Mouse (Mus musculus): ENCODE results near the gene Naxe. TPM values are rescaled to one million over a fixed set of nuclear protein-coding genes. Genes with fewer than 3 reads are reported as not detected.

Naxe gene
- polyA plus RNA-seq, 1 experiment from 2014 or later, result 148 TPM

DNA sequence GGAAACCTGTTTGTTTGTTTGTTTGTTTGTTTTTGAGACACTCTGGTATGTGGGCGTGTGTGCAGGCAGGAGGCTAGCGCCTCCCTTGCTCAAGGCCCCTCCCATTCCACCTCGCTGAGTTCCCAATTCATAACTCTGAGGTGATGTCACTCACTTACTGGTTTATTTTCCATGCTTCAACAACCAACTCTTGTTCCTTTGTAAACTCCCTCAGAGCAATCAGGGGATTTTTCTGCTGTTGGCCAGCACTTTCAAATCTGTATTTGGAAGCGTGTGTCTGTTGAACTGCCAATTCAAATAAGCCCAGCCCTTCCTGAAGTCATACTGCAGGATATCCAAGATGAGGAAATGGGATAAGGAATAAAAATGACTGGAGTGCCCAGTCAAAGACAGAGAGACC lies 24.4 kb upstream of the Naxe start:
- peak overlapping the region; percentile 76; the same call in 1 of the 2 replicates for H3K27ac ChIP-seq
- WGBS, result 18% methylated on average over 4 of the region's 4 CpGs
- no peak for DNase-seq (ENCODE audit: low spot score)

DNA sequence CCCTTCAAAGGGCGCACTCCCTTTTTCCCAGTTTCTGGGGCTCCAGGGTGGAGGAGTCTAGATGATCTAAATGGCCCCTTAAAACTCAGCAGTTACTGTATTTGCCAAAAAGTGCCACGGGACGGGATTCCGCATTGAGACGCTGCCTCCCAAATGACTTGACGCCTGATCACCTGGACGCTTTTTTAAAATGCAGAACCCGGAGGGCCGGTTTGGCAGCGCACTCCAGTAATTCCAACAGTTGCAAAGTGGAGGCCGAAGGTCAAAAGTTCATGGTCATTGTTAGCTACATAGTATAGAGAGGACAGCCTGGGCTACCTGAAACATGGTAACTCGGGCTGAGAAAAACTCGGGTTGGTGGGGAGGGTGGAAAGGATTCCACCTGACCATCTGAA lies 23.9 kb upstream of the Naxe start:
- H3K27me3 ChIP-seq (ENCODE audit: insufficient read depth, poor library complexity, severe bottlenecking), result no peaks in the 10 kb centered on the region
- 2% methylated on average over 13 of the region's 13 CpGs for WGBS
- no peak for DNase-seq (ENCODE audit: low spot score)
- peak overlapping the region; percentile 70 for H3K4me3 ChIP-seq
- H3K4me1 ChIP-seq, result peaks cover 15% of the 10 kb centered on the region
- peaks cover 22% of the 10 kb centered on the region for H3K36me3 ChIP-seq
- peak overlapping the region; percentile 76 for H3K27ac ChIP-seq
- H3K9me3 ChIP-seq, result no peaks in the 10 kb centered on the region

More for the DNA sequence above, 24.4 kb upstream of the Naxe start:
- peaks cover 24% of the 10 kb centered on the region for H3K36me3 ChIP-seq
- no peaks in the 10 kb centered on the region for H3K9me3 ChIP-seq
- peak overlapping the region; percentile 70 for H3K4me3 ChIP-seq
- peaks cover 15% of the 10 kb centered on the region for H3K4me1 ChIP-seq
- H3K27me3 ChIP-seq (ENCODE audit: insufficient read depth, poor library complexity, severe bottlenecking), result no peaks in the 10 kb centered on the region

DNA sequence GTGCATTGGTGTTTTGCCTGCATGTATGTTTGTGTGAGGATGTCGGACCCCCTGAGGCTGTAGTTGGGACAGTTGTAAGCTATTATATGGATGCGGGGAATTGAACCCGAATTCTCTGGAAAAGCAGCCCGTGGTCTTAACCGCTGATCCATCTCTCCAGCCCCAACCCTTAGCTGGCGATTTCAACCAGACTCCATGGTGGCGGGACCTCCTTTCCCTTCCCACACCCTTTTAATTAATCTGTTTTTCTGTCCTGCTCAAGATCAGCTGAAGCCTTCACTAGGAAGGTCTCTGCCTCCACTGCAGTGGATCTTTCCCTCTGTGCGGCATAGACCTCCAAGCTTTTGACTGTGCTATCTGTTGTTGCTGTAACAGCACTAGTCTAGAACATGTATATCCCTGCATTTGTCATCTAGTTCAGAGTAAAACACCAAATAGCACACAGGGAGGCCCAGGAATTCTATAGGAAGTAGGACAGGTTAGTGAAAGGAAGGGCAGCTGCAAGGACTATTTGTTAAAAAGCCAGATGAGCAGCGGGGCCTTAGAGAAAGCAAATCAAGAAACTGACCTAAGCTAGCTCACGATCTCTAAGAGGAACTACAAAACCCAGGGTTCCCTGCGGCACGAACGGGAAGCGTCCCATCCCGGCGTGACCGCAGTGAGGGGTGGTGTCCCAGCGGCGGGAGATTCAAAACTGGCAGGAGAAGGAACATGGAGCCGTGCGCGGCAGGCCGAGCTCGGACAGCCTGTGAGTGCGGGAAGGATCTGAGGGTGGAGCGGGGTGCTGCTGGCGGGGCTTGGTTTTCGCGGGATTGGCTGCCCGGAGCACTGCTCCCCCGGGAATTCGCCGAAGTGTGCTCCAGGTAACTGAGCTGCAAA lies 23.3 kb upstream of the Naxe start, which contains the start of gene Iqgap3:
Gene Iqgap3, plus strand, starts transcription at position 627 of the 879 bp plus-strand sequence.
- WGBS, result 18% methylated on average over 33 of the region's 33 CpGs
- Histone ChIP-seq H3K27me3 (ENCODE audit: insufficient read depth, poor library complexity, severe bottlenecking) (no peaks in the 10 kb centered on the region), H3K36me3 (peaks cover 18% of the 10 kb centered on the region), H3K4me3 (peak within 1 kb of the TSS; percentile 70), H3K4me1 (peaks cover 15% of the 10 kb centered on the region), H3K9me3 (no peaks in the 10 kb centered on the region), H3K27ac (peak within 1 kb of the TSS; percentile 76)
- peak; percentile 93 for DNase-seq (ENCODE audit: low spot score)

DNA sequence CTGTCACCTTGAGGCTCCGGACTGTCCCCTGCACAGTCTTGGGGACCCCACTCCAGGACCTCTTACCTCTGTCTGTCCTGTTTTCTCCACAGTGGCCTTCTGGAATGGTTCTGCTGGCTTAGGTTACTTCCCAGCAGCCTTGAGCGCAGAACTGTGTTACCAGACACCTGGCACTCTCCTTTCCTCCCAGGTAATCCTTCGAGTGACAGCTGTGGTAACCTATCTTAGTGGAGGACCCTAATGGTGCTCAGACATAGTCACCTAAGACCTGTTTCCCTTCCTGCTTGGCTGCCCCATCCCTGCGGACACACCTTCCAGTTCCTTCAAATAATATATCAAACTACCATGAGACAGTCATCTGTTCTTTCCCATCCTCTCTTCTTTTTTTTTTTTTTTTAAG lies 19.9 kb upstream of the Naxe start, which contains the start of gene Ttc24:
Gene Ttc24, minus strand, starts transcription at position 101 of the 400 bp plus-strand sequence.
- Histone ChIP-seq H3K27me3 (ENCODE audit: insufficient read depth, poor library complexity, severe bottlenecking) (peaks cover 6% of the 10 kb centered on the region), H3K36me3 (no peaks in the 10 kb centered on the region), H3K4me3 (no peak within 1 kb of the TSS), H3K27ac (no peak within 1 kb of the TSS), H3K9me3 (no peaks in the 10 kb centered on the region), H3K4me1 (peaks cover 15% of the 10 kb centered on the region)
- 69% methylated on average over 4 of the region's 4 CpGs for WGBS
- DNase-seq (ENCODE audit: low spot score), result no peak

DNA sequence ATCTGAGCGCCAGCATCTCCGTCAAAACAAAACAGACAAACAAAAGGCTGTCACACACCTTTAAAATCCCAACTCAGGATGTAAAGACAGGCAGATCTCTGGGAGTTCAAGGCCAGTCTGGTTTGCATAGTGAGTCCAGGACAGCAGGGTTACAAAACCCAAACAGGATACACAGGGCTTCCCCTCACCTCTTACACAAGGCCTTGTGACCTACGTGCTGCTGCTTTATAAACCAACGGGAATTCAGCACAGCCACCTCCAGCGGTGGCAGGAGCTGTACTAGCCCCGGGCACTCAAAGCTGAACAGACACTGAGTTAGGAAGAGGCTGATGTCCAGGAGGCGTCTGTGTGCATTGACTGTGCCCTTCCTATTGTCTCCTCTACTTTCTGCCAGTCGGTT lies 19.1 kb upstream of the Naxe start:
- Histone ChIP-seq H3K4me3 (no peak overlapping the region), H3K27ac (no peak overlapping the region), H3K27me3 (ENCODE audit: insufficient read depth, poor library complexity, severe bottlenecking) (peaks cover 11% of the 10 kb centered on the region), H3K9me3 (no peaks in the 10 kb centered on the region), H3K4me1 (peaks cover 8% of the 10 kb centered on the region; the same call in 1 of the 2 replicates), H3K36me3 (no peaks in the 10 kb centered on the region)
- 52% methylated on average over 8 of the region's 8 CpGs for WGBS
- DNase-seq (ENCODE audit: low spot score), result no peak

DNA sequence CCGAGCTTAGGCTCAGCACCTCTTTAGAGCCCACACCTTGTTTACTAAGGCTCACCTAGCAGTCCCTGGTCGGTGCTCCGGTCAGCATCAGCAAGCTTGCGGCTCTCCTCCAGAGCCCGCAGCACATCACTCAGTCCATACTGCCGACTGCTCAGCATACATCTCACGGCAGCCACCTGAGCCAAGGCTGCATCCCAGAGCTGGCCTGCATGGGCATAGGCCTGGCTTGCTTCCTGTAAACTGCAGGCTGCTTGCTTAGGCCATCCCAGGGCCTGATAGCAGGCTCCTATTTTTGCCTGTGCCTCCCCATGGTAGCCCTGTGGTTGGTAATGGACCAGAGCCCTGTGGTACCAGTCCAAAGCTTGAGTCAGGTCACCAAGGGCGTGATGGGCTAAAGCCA lies 16.5 kb upstream of the Naxe start:
- no peaks in the 10 kb centered on the region for H3K36me3 ChIP-seq
- no peak for DNase-seq (ENCODE audit: low spot score)
- no peaks in the 10 kb centered on the region for H3K4me1 ChIP-seq
- peaks cover 34% of the 10 kb centered on the region for H3K27me3 ChIP-seq (ENCODE audit: insufficient read depth, poor library complexity, severe bottlenecking)
- WGBS, result 75% methylated on average over 8 of the region's 8 CpGs
- H3K4me3 ChIP-seq, result no peak overlapping the region
- no peaks in the 10 kb centered on the region for H3K9me3 ChIP-seq
- no peak overlapping the region for H3K27ac ChIP-seq

DNA sequence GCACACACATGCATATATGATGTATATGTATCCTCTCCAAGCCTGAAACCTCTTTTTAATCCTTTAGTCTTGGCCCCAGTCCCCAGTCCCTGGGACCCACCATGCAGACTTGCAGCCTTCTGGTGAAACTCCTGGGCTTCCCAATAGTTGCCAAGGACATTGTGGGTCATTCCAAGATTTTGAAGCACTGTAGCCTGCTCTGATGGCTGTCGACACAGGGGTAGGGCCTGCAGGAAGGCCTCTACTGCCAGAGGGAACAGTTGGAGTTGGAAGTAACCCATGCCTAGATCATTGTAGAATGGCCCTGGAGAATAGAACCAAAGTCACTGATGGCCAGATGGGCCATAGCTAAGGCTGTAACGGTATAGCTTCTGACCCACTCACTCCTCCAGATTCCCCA lies 16.1 kb upstream of the Naxe start:
- Histone ChIP-seq H3K27ac (no peak overlapping the region), H3K27me3 (ENCODE audit: insufficient read depth, poor library complexity, severe bottlenecking) (peaks cover 35% of the 10 kb centered on the region)

DNA sequence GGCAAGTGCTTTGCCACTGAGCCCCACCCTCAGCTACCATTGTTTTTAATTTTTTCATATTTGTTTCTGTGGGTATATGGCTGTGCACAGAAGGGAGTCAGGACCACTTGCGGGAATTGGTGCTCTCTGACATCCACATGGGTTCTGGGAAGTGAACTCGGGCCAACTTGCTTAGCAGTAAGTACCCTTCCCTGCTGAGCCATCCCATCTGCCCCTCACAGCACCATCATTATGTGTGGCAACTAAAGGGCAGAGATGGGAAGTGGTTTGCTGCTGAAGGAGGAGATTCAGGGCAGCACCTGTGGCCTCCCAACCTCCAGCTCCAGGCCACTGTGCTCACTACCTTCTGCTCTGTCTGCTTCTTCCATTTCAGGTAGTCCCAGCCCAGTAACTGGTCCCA lies 15.3 kb upstream of the Naxe start:
- Histone ChIP-seq H3K4me3 (no peak overlapping the region), H3K9me3 (no peaks in the 10 kb centered on the region), H3K27ac (no peak overlapping the region), H3K36me3 (no peaks in the 10 kb centered on the region), H3K27me3 (ENCODE audit: insufficient read depth, poor library complexity, severe bottlenecking) (peaks cover 35% of the 10 kb centered on the region), H3K4me1 (no peaks in the 10 kb centered on the region)
- DNase-seq (ENCODE audit: low spot score), result no peak
- 64% methylated on average over 2 of the region's 2 CpGs for WGBS

More for the DNA sequence above, 16.1 kb upstream of the Naxe start:
- H3K4me1 ChIP-seq, result no peaks in the 10 kb centered on the region
- WGBS, result 46% methylated on average over 2 of the region's 2 CpGs
- no peak overlapping the region for H3K4me3 ChIP-seq
- no peaks in the 10 kb centered on the region for H3K36me3 ChIP-seq
- DNase-seq (ENCODE audit: low spot score), result no peak
- no peaks in the 10 kb centered on the region for H3K9me3 ChIP-seq

DNA sequence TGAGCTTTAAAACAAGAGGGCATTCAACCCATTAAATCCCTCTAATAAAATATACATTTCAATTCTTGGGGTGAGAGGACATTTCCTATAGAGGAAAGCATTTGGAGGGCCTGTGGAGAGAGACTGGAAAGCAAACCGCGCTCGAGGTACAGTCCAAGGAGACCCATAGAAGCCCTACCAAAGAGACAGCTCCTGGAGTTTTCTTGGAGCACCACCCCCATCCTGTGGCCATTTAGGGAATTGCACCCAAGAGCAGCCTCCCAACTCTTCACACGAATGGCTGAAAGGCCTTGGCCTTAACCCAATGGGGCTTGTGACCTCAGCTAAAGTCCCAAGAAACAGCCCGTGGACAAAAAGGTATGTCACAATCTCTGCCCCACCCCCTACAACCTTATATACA lies 13.5 kb upstream of the Naxe start:
- no peak overlapping the region for H3K27ac ChIP-seq
- H3K4me3 ChIP-seq, result no peak overlapping the region
- WGBS, result 2% methylated on average over 5 of the region's 5 CpGs
- H3K27me3 ChIP-seq (ENCODE audit: insufficient read depth, poor library complexity, severe bottlenecking), result peaks cover 35% of the 10 kb centered on the region
- no peaks in the 10 kb centered on the region for H3K36me3 ChIP-seq
- peak; percentile 91 for DNase-seq (ENCODE audit: low spot score)
- no peaks in the 10 kb centered on the region for H3K9me3 ChIP-seq
- no peaks in the 10 kb centered on the region for H3K4me1 ChIP-seq

DNA sequence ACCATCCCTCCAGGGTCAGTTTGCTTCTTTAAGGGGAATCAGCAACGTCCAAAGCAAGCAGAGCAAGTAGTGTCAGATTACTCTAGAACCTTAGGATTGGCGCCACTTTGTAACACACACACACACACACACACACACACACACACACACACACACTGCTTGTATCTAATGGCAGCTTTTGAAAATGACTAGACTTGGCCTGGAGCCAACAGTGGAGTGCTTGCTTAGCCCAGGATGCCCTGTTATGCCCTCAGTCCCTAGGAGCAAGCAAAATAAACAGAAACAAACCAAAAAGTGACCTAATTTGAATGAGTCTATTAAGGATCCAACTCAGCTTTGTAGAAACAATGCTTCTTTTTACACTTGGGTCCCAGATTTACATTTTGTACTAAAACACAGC lies 10.1 kb upstream of the Naxe start:
- DNase-seq (ENCODE audit: low spot score), result no peak
- no peaks in the 10 kb centered on the region for H3K9me3 ChIP-seq
- 42% methylated on average over 2 of the region's 2 CpGs for WGBS

DNA sequence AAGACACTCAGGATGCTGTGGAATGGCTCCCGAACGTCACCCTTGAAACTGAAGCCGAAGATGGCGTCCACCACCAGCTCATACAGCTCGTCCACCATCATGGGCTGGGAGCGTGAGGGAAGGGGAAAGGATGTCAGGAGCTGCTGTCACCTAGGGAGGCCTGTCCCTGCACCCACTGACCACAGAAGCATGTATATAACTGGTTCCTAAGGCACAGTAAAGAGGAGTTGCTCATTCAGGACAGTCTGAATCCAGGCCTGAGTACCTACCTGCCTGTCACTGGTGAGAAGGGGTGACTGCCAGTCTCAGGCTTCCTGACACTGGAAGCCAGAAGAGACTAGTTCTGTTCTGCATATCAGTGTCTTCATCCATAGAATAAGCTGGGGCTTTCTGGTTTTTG lies 1.3 kb downstream of the Naxe start:
- WGBS, result 85% methylated on average over 6 of the region's 6 CpGs
- Histone ChIP-seq H3K36me3 (peaks cover 50% of the 10 kb centered on the region), H3K9me3 (no peaks in the 10 kb centered on the region), H3K4me3 (peak overlapping the region; percentile 95; the same call in 1 of the 2 replicates), H3K27ac (no peak overlapping the region), H3K4me1 (peaks cover 20% of the 10 kb centered on the region), H3K27me3 (ENCODE audit: insufficient read depth, poor library complexity, severe bottlenecking) (no peaks in the 10 kb centered on the region)
- DNase-seq (ENCODE audit: low spot score), result no peak

More for the DNA sequence above, 10.1 kb upstream of the Naxe start:
- Histone ChIP-seq H3K4me1 (no peaks in the 10 kb centered on the region), H3K27me3 (ENCODE audit: insufficient read depth, poor library complexity, severe bottlenecking) (peaks cover 29% of the 10 kb centered on the region), H3K4me3 (no peak overlapping the region), H3K27ac (no peak overlapping the region), H3K36me3 (no peaks in the 10 kb centered on the region)

DNA sequence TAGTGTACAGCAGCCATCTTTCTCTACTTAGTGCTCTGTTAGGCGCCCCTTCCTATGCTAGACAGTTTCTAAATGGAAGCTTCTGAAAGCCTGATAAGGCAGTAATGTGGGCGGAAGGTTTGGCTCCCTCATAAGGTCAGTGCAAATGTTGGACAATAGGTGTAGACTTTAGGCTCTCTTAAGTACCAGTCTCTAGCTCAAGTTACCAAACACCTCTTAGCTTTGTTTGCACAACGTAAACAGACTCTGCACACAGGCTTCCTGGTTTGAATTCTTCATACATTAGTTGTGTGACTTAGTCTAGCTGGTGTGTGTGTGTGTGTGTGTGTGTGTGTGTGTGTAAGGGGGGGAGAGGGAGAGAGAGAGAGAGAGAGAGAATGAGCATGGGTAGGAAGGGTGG lies 8.8 kb downstream of the Naxe start:
- DNase-seq (ENCODE audit: low spot score), result no peak
- H3K27ac ChIP-seq, result no peak overlapping the region
- H3K9me3 ChIP-seq, result no peaks in the 10 kb centered on the region
- 66% methylated on average over 3 of the region's 3 CpGs for WGBS
- H3K4me3 ChIP-seq, result no peak overlapping the region
- H3K36me3 ChIP-seq, result peaks cover 62% of the 10 kb centered on the region
- peaks cover 8% of the 10 kb centered on the region; the same call in 1 of the 2 replicates for H3K4me1 ChIP-seq
- no peaks in the 10 kb centered on the region for H3K27me3 ChIP-seq (ENCODE audit: insufficient read depth, poor library complexity, severe bottlenecking)

DNA sequence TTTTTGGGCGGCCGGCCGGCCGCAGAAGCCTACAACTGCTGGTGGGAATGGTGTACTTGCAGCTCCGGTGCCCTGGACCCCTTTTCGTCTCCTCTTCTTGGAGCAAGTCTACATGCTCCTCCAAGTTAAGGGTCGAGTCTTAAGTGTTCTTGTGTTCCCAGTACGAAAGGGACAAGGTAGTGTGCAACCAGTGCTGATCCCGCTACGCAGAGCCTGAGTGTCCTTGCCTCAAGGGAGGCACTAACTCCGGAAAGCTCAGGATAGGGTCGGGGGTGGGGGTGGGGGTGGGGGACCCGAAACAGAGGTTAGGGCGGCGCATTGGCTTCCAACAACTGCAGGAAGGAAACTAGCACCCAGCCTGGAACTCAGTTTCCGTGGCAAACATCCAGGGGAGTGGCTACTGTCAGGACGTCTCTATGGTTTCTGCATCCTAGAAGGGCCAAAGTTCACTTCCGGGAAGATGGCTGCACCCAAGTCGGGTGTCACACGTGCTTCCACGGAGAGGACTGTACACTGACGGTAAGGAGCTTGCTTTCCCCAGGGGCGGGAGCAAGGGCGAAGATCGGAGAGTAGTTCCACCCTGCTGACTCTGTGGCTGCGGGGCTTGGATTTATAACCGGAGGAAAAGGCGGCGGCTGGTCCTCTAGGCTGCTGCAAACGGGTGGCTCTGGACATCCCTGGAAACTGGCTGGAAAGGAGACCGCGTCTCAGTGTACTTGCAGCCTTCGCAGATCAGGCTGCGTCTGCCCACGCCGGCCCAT lies 15.5 kb downstream of the Naxe start, which contains the start of gene Gpatch4:
Gene Gpatch4, plus strand, starts transcription at position 448 of the 761 bp plus-strand sequence.
- Histone ChIP-seq H3K9me3 (no peaks in the 10 kb centered on the region), H3K36me3 (peaks cover 10% of the 10 kb centered on the region; the same call in 1 of the 2 replicates), H3K27ac (peak within 1 kb of the TSS; percentile 86), H3K27me3 (ENCODE audit: insufficient read depth, poor library complexity, severe bottlenecking) (peaks cover 34% of the 10 kb centered on the region), H3K4me3 (peak within 1 kb of the TSS; percentile 78), H3K4me1 (peaks cover 5% of the 10 kb centered on the region; the same call in 1 of the 2 replicates)
- peak; percentile 95 for DNase-seq (ENCODE audit: low spot score)
- 7% methylated on average over 36 of the region's 36 CpGs for WGBS
